Mouse (Mus musculus): Measurements from ENCODE around the gene Nkg7. TPM values are rescaled to one million over a fixed set of nuclear protein-coding genes. Genes with fewer than 3 reads are reported as not detected.
"Not testable (repeated sequence)": the region's sequence is repeated elsewhere in the genome, so short reads cannot be mapped to it uniquely, and the experiment has no call there.

The Nkg7 gene
- polyA plus RNA-seq (2011; ENCODE audit: insufficient read length, low read depth, missing spikeins): not detected in 2 replicates

DNA sequence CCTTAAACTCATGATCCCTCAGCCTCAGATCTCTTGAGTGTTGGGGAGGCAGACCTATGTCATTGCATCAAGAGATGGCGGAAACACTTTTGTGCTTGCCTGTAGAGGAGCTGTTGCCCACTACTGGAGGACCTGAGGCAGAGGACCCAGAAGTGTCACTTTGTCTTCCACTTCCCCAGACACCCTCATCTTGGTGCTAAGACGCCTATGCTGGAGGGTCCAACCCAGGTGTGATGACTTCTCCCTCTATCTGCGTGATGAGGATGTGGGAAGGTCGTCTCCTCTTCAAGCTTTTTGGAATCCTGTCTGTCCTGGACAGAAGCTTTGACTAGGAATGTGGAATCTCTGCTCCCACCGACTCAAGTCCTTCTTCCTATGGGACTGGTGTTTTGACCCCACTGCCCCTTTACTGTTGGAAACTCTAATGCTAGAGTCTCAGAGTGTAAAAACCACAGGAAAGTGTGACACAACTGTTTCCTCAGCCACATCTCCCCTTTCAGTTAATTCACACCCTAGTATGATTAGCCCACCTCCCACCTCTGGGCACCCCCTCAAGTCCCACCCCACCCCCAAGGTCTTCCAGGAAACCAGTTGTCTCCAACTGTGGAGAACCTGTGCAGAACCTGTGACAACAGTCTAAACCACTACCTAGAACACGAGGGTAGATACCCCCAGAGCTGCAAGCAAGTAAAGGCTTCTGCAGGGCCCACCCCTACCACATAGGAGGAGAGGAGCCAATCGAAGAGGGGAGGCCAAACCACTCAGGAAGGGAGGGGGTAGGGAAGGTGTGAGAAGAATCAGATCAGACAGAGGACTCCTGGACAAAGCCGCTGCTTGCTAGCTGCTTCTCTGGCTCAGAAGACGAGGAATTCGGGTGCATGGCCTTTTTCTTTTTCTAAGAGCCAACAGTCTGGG is at the start of gene Nkg7:
Nkg7 (plus strand) TSS at position 733 of the 915 bp plus-strand sequence.
- no peak for TF ChIP-seq POLR2A (IDR thresholded peaks at IDR 0.05; ENCODE audit: low read depth, low read length)
- no peak for TF ChIP-seq CTCF (IDR thresholded peaks at IDR 0.05; ENCODE audit: borderline replicate concordance, insufficient read depth, low read length)
- no peak within 1 kb of the TSS for H3K4me3 ChIP-seq (ENCODE audit: insufficient read depth, low read length)

DNA sequence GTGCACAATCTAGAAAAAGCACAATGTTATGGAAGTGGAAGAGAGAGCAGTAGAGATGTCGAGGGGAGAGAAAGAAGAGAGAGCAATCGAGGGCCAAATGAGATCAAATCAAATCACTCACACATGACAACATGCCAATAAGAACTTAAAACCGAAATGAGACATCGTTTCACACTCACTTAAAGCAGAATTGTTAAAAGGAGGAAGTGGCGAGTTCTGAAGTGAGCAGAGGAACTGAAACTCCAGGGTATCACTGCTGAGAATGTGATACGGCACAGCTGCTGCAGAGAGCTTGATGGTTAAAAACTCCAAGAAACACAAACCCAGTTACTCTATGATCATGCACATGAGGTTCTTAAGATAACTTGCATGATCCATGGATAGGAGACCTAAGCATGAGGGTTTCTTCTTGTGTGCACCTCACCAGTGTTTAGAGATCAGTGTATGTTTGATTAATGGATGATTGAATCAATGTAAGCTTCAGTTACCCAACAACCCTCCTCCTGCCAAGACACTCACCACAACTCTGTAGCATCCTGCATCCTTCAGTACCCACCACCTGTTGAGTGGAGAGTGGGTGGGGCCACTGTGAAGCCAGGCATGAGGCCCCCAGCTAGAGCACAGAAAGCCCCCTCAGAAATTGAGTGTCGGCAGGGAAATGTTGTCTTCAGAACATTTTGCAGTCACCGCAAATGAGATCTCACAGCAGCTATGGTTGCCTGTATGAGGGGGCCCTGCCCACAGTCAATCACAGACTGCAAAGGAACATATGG is 44.3 kb upstream of the Nkg7 start:
- H3K27ac ChIP-seq (ENCODE audit: insufficient read depth, low read length): no peak overlapping the region
- H3K4me3 ChIP-seq (ENCODE audit: insufficient read depth, low read length): no peak overlapping the region
- H3K4me1 ChIP-seq (ENCODE audit: control insufficient read depth, insufficient read depth, low read length): no peaks in the 10 kb centered on the region
- no peak for TF ChIP-seq CTCF (IDR thresholded peaks at IDR 0.05; ENCODE audit: borderline replicate concordance, insufficient read depth, low read length)
- no peak for TF ChIP-seq POLR2A (IDR thresholded peaks at IDR 0.05; ENCODE audit: low read depth, low read length)

More for the DNA sequence above, at the start of gene Nkg7:
- H3K27ac ChIP-seq (ENCODE audit: insufficient read depth, low read length): no peak within 1 kb of the TSS
- no peaks in the 10 kb centered on the region; the same call in 1 of the 2 replicates for H3K4me1 ChIP-seq (ENCODE audit: control insufficient read depth, insufficient read depth, low read length)

DNA sequence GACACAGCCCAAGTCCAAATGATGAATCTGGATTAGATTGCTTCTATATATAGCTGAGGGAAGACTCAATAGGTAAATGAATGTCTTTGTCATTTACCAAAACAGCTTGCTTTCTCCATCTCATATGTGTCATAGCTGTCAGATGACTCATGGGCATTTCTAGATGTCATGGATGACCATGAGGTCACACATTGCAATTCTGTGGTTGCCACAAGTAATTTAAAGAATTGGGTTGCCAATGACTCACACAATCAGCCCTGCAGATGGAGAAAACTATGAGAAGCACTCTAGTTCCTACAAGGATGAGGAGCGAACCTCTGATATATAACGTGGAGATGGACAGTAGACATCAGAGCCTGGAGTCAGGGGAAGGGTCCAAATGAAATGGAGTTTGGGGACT is 37.4 kb upstream of the Nkg7 start:
- TF ChIP-seq CTCF (IDR thresholded peaks at IDR 0.05; ENCODE audit: borderline replicate concordance, insufficient read depth, low read length): no peak
- TF ChIP-seq POLR2A (IDR thresholded peaks at IDR 0.05; ENCODE audit: low read depth, low read length): no peak
- Histone ChIP-seq H3K27ac (ENCODE audit: insufficient read depth, low read length) (peak overlapping the region; percentile 66), H3K4me1 (ENCODE audit: control insufficient read depth, insufficient read depth, low read length) (peaks cover 14% of the 10 kb centered on the region), H3K4me3 (ENCODE audit: insufficient read depth, low read length) (no peak overlapping the region)

DNA sequence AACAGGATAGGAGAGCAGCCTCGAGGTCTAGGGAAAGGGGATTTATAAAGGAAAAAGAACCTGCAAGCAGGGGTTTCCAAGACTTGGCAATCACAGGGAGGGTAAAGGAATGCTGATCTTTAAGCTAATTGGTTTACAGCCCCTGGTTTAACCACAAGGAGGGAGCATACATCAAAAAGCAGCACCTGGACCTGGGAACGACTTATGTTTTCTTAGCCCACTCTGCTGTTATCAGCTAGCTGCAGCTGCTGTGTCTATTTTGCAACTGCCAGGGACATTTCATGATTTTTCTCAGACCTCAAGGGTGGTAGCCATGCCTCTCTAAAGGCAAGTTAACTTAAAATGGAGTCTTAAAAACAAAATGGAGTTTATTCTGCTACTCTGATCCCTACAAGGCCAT is 34.2 kb upstream of the Nkg7 start:
- Histone ChIP-seq H3K4me1 (ENCODE audit: control insufficient read depth, insufficient read depth, low read length) (peaks cover 14% of the 10 kb centered on the region), H3K27ac (ENCODE audit: insufficient read depth, low read length) (no peak overlapping the region), H3K4me3 (ENCODE audit: insufficient read depth, low read length) (no peak overlapping the region)
- no peak for TF ChIP-seq POLR2A (IDR thresholded peaks at IDR 0.05; ENCODE audit: low read depth, low read length)
- no peak for TF ChIP-seq CTCF (IDR thresholded peaks at IDR 0.05; ENCODE audit: borderline replicate concordance, insufficient read depth, low read length)

DNA sequence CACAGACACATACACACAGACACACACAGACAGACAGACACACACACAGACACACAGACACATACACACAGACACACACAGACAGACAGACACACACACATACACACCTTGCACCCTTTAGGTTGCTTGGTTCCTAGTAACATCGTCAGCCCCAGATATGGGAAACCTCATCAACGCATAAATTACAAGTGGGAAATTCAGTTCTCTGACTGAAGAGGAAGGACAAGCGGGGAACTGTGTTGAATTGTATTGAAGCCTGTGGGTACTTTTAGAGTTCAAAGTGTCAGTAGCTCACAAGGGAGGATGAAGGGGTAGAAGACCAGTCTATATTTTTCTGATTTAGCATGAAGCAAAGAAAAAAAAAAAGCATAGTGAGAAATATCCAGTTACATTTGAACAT is 29.3 kb upstream of the Nkg7 start:
- no peak overlapping the region for H3K27ac ChIP-seq (ENCODE audit: insufficient read depth, low read length)
- peaks cover 7% of the 10 kb centered on the region; the same call in 1 of the 2 replicates for H3K4me1 ChIP-seq (ENCODE audit: control insufficient read depth, insufficient read depth, low read length)
- H3K4me3 ChIP-seq (ENCODE audit: insufficient read depth, low read length): no peak overlapping the region
- TF ChIP-seq POLR2A (IDR thresholded peaks at IDR 0.05; ENCODE audit: low read depth, low read length): no peak

DNA sequence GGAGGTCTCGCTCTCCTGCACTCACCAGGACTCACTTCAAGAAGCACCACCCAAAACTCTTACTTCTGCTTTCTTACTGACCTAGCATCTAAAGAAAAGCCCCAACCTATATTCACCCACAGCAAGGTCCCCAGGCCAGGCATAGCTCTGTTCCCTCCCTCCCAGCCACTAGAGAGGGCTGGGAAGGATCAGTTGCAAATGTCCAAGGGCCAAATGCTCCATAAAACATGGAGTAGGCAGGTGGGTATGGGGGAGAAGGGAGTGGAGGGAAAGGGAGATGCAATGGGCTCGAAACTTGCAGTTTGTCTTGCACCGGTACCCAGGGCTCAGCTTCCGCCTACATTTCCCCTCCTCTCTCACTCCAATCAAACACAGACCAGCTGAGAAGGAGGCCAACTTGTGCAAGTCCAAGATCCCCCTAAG is 28.7 kb upstream of the Nkg7 start, which contains the start of gene Siglecg:
Siglecg (plus strand) TSS at position 74 of the 423 bp plus-strand sequence.
- TF ChIP-seq POLR2A (IDR thresholded peaks at IDR 0.05; ENCODE audit: low read depth, low read length): no peak
- TF ChIP-seq CTCF (IDR thresholded peaks at IDR 0.05; ENCODE audit: borderline replicate concordance, insufficient read depth, low read length): no peak

DNA sequence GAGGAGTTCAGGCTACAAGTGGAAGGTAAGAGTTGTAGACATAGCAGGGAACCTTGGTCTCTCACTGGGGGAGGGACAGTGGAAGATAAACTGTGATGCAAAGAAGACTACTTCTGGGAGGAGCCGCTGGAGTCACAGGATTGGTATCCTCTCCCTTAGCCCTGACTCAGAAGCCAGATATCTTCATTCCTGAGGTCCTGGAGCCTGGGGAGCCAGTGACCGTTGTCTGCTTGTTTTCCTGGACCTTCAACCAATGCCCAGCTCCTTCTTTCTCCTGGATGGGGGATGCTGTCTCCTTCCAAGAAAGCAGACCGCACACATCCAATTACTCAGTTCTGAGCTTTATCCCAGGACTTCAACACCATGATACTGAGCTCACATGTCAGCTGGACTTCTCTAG is 27.8 kb upstream of the Nkg7 start:
- TF ChIP-seq POLR2A (IDR thresholded peaks at IDR 0.05; ENCODE audit: low read depth, low read length) (0 out of 2 replicates have a peak, but pooled peaks have one; percentile 33), CTCF (IDR thresholded peaks at IDR 0.05; ENCODE audit: borderline replicate concordance, insufficient read depth, low read length) (no peak)
- H3K27ac ChIP-seq (ENCODE audit: insufficient read depth, low read length): peak overlapping the region; percentile 70
- H3K4me1 ChIP-seq (ENCODE audit: control insufficient read depth, insufficient read depth, low read length): 0 out of 2 replicates have a peak, but pooled peaks cover 7% of the 10 kb centered on the region
- peak overlapping the region; percentile 12; the same call in 1 of the 2 replicates for H3K4me3 ChIP-seq (ENCODE audit: insufficient read depth, low read length)

More for the DNA sequence above, 28.7 kb upstream of the Nkg7 start, which contains the start of gene Siglecg:
- Histone ChIP-seq H3K4me3 (ENCODE audit: insufficient read depth, low read length) (no peak within 1 kb of the TSS), H3K4me1 (ENCODE audit: control insufficient read depth, insufficient read depth, low read length) (0 out of 2 replicates have a peak, but pooled peaks cover 7% of the 10 kb centered on the region), H3K27ac (ENCODE audit: insufficient read depth, low read length) (0 out of 2 replicates have a peak within 1 kb of the TSS, but pooled peaks have one; percentile 28)

DNA sequence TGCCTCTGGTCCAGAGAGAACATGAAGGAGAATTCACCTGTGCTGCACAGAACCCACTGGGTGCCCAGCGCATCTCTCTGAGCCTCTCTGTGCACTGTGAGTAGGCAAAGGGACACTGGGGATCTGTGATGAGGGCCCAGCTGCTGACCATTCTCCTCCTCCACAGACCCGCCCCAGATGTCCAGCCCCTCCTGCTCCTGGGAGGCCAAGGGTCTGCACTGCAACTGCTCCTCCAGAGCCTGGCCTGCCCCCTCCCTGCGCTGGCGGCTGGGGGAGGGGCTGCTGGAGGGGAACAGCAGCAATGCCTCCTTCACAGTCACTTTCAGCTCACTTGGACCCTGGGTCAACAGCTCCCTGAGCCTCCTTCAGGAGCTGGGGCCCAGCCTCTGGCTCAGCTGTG is 25.1 kb upstream of the Nkg7 start:
- H3K4me3 ChIP-seq (ENCODE audit: insufficient read depth, low read length); H3K27ac ChIP-seq (ENCODE audit: insufficient read depth, low read length); H3K4me1 ChIP-seq (ENCODE audit: control insufficient read depth, insufficient read depth, low read length): not testable (repeated sequence)

DNA sequence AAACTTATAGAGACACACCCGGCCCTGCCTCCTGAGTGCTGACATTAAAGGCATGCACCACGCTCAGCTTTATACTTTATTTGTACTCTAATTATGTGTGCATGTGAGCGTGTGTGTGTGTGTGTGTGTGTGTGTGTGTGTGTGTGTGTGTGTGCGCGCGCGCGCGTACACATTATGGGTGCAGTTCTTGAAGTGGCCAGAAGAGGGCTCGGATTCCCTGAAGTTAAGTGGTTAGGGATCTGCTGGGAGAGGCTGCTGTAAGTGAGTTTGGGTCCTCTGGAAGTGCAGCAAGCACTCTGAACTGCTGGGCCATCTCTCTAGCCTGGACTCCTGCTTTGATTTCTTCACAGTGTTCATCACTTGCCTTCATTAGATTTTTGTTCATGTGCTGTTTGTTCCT is 19.6 kb upstream of the Nkg7 start:
- H3K4me1 ChIP-seq (ENCODE audit: control insufficient read depth, insufficient read depth, low read length): no peaks in the 10 kb centered on the region
- no peak overlapping the region for H3K27ac ChIP-seq (ENCODE audit: insufficient read depth, low read length)
- H3K4me3 ChIP-seq (ENCODE audit: insufficient read depth, low read length): no peak overlapping the region
- TF ChIP-seq POLR2A (IDR thresholded peaks at IDR 0.05; ENCODE audit: low read depth, low read length) (no peak), CTCF (IDR thresholded peaks at IDR 0.05; ENCODE audit: borderline replicate concordance, insufficient read depth, low read length) (no peak)

Measured in embryonic fibroblast, embryonic 13.5 days (primary cell).